Mouse (Mus musculus) thymus, adult 2 months (tissue): ENCODE data around the gene Evi2a.

Experiments
- CTCF ChIP-seq: fragments of 200-500 bp; IDR thresholded peaks from 2 replicates; pipeline ENCODE4 v1.5.1; 2012; ENCODE audit warnings: mild to moderate bottlenecking, control low read depth, low read length, moderate library complexity, borderline replicate concordance; ENCODE audit not compliant: control insufficient read depth, poor library complexity, insufficient read depth; ENCODE audit errors: extremely low read depth
- POLR2A ChIP-seq: fragments of 200-500 bp; IDR thresholded peaks from 2 replicates; pipeline ENCODE4 v1.6.1; 2012; ENCODE audit warnings: mild to moderate bottlenecking, low read length, control low read depth, moderate library complexity; ENCODE audit not compliant: control insufficient read depth, poor library complexity, insufficient read depth; ENCODE audit errors: extremely low read depth

DNA sequence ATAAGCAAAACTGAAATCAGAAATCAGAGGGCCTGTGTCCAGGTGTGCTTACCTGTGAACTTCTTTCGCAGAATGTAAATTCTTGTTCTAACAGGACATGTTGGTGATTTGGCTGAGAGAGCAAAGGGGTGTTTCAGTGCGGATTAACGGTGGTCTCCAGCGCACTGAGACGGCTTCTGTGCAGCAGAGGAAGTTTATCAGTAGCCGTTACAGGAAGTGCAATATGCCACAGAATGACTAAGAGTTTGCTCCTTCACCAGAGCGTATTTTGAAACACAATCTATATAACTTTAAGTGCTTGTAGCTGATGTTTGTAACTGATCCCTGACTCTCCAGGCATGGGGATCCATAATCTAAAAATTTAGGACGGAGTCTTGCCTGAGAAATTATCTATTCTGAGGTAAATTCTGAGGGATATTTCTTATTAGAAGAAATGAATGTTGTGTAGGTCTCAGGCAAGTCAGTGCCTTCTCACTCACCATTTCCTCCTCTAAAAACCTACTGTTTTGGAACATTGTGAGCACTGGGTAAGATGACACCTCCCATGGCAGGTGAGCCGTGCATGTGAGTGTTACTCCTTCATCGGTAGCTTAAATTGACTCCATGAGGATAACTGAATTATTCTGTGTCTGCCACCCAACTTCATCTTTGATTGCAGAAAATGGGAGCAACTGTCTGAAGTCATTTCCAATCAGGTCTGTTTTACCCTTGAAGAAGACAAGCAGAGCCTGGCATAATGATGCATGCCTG lies 6.7 kb downstream of the Evi2a start, which contains the start of gene Evi2b:
- TF ChIP-seq CTCF = no peak
- TF ChIP-seq POLR2A = 0 out of 2 replicates have a peak, but pooled peaks have one; percentile 39
